Mouse (Mus musculus): ENCODE data around the gene Gm10837. TPM values are rescaled to one million over a fixed set of nuclear protein-coding genes. Genes with fewer than 3 reads are reported as not detected.

The Gm10837 gene
- polyA plus RNA-seq, 1 experiment from 2014 or later = 0.48 TPM

- Histone ChIP-seq H3K9me3 (ENCODE audit: control insufficient read depth, low read length) (no peaks in the 10 kb centered on the region), H3K4me1 (replicated peaks; ENCODE audit: control insufficient read depth, insufficient read depth, low read length) (peaks cover 12% of the 10 kb centered on the region; the same call in 1 of the 2 replicates), H3K4me2 (ENCODE audit: low read depth, low read length, severe bottlenecking) (peak overlapping the region; percentile 55), H3K4me3 (ENCODE audit: low read depth, low read length) (peak overlapping the region; percentile 24), H3K36me3 (ENCODE audit: control insufficient read depth, insufficient read depth, low read length) (no peaks in the 10 kb centered on the region), H3K9ac (ENCODE audit: low read length) (peak overlapping the region; percentile 66), H3K27ac (ENCODE audit: low read depth, low read length) (peak overlapping the region; percentile 84), H3K27me3 (ENCODE audit: control insufficient read depth, insufficient read depth, low read length) (peaks cover 16% of the 10 kb centered on the region)
- 4% methylated on average over 23 of the region's 23 CpGs for WGBS
- peak; percentile 77 for DNase-seq (ENCODE audit: low spot score)
- ATAC-seq (replicated peaks; ENCODE audit: low FRiP score) = no peak
Measured at GRCm38 (mm10) chr14:122467926-122468841, 22.2 kb upstream of the Gm10837 start.

- no peaks in the 10 kb centered on the region for H3K36me3 ChIP-seq (ENCODE audit: control insufficient read depth, insufficient read depth, low read length)
- DNase-seq (ENCODE audit: low spot score) = peak; percentile 76
- H3K4me1 ChIP-seq (replicated peaks; ENCODE audit: control insufficient read depth, insufficient read depth, low read length) = peaks cover 14% of the 10 kb centered on the region; the same call in 1 of the 2 replicates
- H3K9ac ChIP-seq (ENCODE audit: low read length) = peak overlapping the region; percentile 66
- WGBS = 3% methylated on average over 28 of the region's 28 CpGs
- H3K4me3 ChIP-seq (ENCODE audit: low read depth, low read length) = peak overlapping the region; percentile 24
- no peaks in the 10 kb centered on the region for H3K9me3 ChIP-seq (ENCODE audit: control insufficient read depth, low read length)
- peaks cover 16% of the 10 kb centered on the region for H3K27me3 ChIP-seq (ENCODE audit: control insufficient read depth, insufficient read depth, low read length)
- peak overlapping the region; percentile 55 for H3K4me2 ChIP-seq (ENCODE audit: low read depth, low read length, severe bottlenecking)
- no peak for ATAC-seq (replicated peaks; ENCODE audit: low FRiP score)
- H3K27ac ChIP-seq (ENCODE audit: low read depth, low read length) = peak overlapping the region; percentile 84
Measured at GRCm38 (mm10) chr14:122468971-122469755, 21.2 kb upstream of the Gm10837 start.

DNA sequence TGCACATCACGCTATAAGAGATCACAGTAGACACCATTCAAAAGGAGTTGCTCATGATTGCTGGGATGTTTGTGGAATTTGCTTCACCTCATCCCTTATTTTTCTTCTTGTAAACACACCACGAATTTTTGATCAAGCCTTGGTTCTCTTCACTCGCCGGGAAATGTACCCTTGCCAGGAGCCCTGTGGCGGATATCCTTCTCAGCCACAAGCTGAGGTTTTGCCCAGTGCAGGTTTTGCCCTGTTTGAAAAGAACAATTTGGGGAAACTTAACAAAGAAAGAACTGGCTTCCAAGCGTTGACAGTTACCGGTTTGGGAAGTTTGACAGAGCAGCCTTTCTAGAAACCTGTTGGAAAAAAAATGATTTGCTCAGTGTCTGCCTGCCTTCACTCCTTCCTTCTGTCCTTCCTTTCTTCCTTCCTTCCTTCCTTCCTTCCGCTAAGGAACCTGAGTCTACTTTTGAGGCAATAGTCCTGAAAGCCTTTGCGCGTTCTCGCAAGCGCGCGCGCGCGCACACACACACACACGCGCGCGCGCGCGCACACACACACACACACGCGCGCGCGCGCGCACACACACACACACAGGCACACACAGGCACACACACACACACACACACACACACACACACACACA lies 18.8 kb upstream of the Gm10837 start:
- peaks cover 15% of the 10 kb centered on the region for H3K27me3 ChIP-seq (ENCODE audit: control insufficient read depth, insufficient read depth, low read length)
- ATAC-seq (replicated peaks; ENCODE audit: low FRiP score) = no peak
- peak overlapping the region; percentile 99 for H3K27ac ChIP-seq (ENCODE audit: low read depth, low read length)
- peak overlapping the region; percentile 55 for H3K4me2 ChIP-seq (ENCODE audit: low read depth, low read length, severe bottlenecking)
- H3K9me3 ChIP-seq (ENCODE audit: control insufficient read depth, low read length) = no peaks in the 10 kb centered on the region
- H3K4me1 ChIP-seq (replicated peaks; ENCODE audit: control insufficient read depth, insufficient read depth, low read length) = peaks cover 12% of the 10 kb centered on the region; the same call in 1 of the 2 replicates
- 6% methylated on average over 31 of the region's 31 CpGs for WGBS
- DNase-seq (ENCODE audit: low spot score) = peak; percentile 56
- H3K4me3 ChIP-seq (ENCODE audit: low read depth, low read length) = peak overlapping the region; percentile 84
- peak overlapping the region; percentile 68 for H3K9ac ChIP-seq (ENCODE audit: low read length)
- H3K36me3 ChIP-seq (ENCODE audit: control insufficient read depth, insufficient read depth, low read length) = no peaks in the 10 kb centered on the region

GRCm38 (mm10) chr14:122472161-122472560 lies 18.2 kb upstream of the Gm10837 start:
- Histone ChIP-seq H3K27ac (ENCODE audit: low read depth, low read length) (peak overlapping the region; percentile 99), H3K4me3 (ENCODE audit: low read depth, low read length) (peak overlapping the region; percentile 84), H3K9me3 (ENCODE audit: control insufficient read depth, low read length) (no peaks in the 10 kb centered on the region), H3K36me3 (ENCODE audit: control insufficient read depth, insufficient read depth, low read length) (no peaks in the 10 kb centered on the region), H3K9ac (ENCODE audit: low read length) (peak overlapping the region; percentile 68), H3K4me1 (replicated peaks; ENCODE audit: control insufficient read depth, insufficient read depth, low read length) (peaks cover 12% of the 10 kb centered on the region; the same call in 1 of the 2 replicates), H3K4me2 (ENCODE audit: low read depth, low read length, severe bottlenecking) (peak overlapping the region; percentile 55), H3K27me3 (ENCODE audit: control insufficient read depth, insufficient read depth, low read length) (peaks cover 12% of the 10 kb centered on the region)
- ATAC-seq (replicated peaks; ENCODE audit: low FRiP score) (no peak), DNase-seq (ENCODE audit: low spot score) (peak; percentile 69)
- WGBS = under 1% methylated on average over 13 of the region's 13 CpGs

GRCm38 (mm10) chr14:122472647-122473046 lies 17.7 kb upstream of the Gm10837 start:
- peak overlapping the region; percentile 68 for H3K9ac ChIP-seq (ENCODE audit: low read length)
- peaks cover 12% of the 10 kb centered on the region; the same call in 1 of the 2 replicates for H3K4me1 ChIP-seq (replicated peaks; ENCODE audit: control insufficient read depth, insufficient read depth, low read length)
- no peaks in the 10 kb centered on the region for H3K36me3 ChIP-seq (ENCODE audit: control insufficient read depth, insufficient read depth, low read length)
- DNase-seq (ENCODE audit: low spot score) = peak; percentile 53
- no peak for ATAC-seq (replicated peaks; ENCODE audit: low FRiP score)
- WGBS = 5% methylated on average over 5 of the region's 5 CpGs
- no peaks in the 10 kb centered on the region for H3K9me3 ChIP-seq (ENCODE audit: control insufficient read depth, low read length)
- H3K27me3 ChIP-seq (ENCODE audit: control insufficient read depth, insufficient read depth, low read length) = peaks cover 12% of the 10 kb centered on the region
- peak overlapping the region; percentile 84 for H3K4me3 ChIP-seq (ENCODE audit: low read depth, low read length)
- H3K4me2 ChIP-seq (ENCODE audit: low read depth, low read length, severe bottlenecking) = peak overlapping the region; percentile 55
- peak overlapping the region; percentile 99 for H3K27ac ChIP-seq (ENCODE audit: low read depth, low read length)

GRCm38 (mm10) chr14:122473211-122473751 lies 17.1 kb upstream of the Gm10837 start:
- H3K4me3 ChIP-seq (ENCODE audit: low read depth, low read length) = peak overlapping the region; percentile 84
- peak overlapping the region; percentile 99 for H3K27ac ChIP-seq (ENCODE audit: low read depth, low read length)
- no peaks in the 10 kb centered on the region for H3K36me3 ChIP-seq (ENCODE audit: control insufficient read depth, insufficient read depth, low read length)
- ATAC-seq (replicated peaks; ENCODE audit: low FRiP score) (peak; percentile 10; the same call in 1 of the 2 replicates), DNase-seq (ENCODE audit: low spot score) (peak; percentile 72)
- peaks cover 8% of the 10 kb centered on the region for H3K27me3 ChIP-seq (ENCODE audit: control insufficient read depth, insufficient read depth, low read length)
- no peaks in the 10 kb centered on the region for H3K9me3 ChIP-seq (ENCODE audit: control insufficient read depth, low read length)
- peak overlapping the region; percentile 68 for H3K9ac ChIP-seq (ENCODE audit: low read length)
- 2% methylated on average over 17 of the region's 17 CpGs for WGBS
- H3K4me1 ChIP-seq (replicated peaks; ENCODE audit: control insufficient read depth, insufficient read depth, low read length) = peaks cover 12% of the 10 kb centered on the region; the same call in 1 of the 2 replicates
- peak overlapping the region; percentile 55 for H3K4me2 ChIP-seq (ENCODE audit: low read depth, low read length, severe bottlenecking)

GRCm38 (mm10) chr14:122474041-122474890 lies 16.1 kb upstream of the Gm10837 start:
- Histone ChIP-seq H3K4me3 (ENCODE audit: low read depth, low read length) (peak overlapping the region; percentile 84), H3K27ac (ENCODE audit: low read depth, low read length) (peak overlapping the region; percentile 99), H3K4me2 (ENCODE audit: low read depth, low read length, severe bottlenecking) (peak overlapping the region; percentile 55), H3K27me3 (ENCODE audit: control insufficient read depth, insufficient read depth, low read length) (peaks cover 9% of the 10 kb centered on the region), H3K9me3 (ENCODE audit: control insufficient read depth, low read length) (no peaks in the 10 kb centered on the region), H3K4me1 (replicated peaks; ENCODE audit: control insufficient read depth, insufficient read depth, low read length) (peaks cover 10% of the 10 kb centered on the region; the same call in 1 of the 2 replicates), H3K9ac (ENCODE audit: low read length) (peak overlapping the region; percentile 99), H3K36me3 (ENCODE audit: control insufficient read depth, insufficient read depth, low read length) (no peaks in the 10 kb centered on the region; the same call in 1 of the 2 replicates)
- DNase-seq (ENCODE audit: low spot score) (peak; percentile 96), ATAC-seq (replicated peaks; ENCODE audit: low FRiP score) (peak; percentile 79)
- under 1% methylated on average over 56 of the region's 57 CpGs for WGBS

Data from forebrain, embryonic 11.5 days (tissue).